Mouse (Mus musculus): ENCODE data around the gene Kcnj4. TPM values are rescaled to one million over a fixed set of nuclear protein-coding genes. Genes with fewer than 3 reads are reported as not detected.

Kcnj4 gene
- polyA plus RNA-seq, 1 experiment, result not detected

GRCm38 (mm10) chr15:79529935-79530334, 24.9 kb upstream of the Kcnj4 start:
- no peaks in the 10 kb centered on the region for H3K27me3 ChIP-seq (replicated peaks)
- peaks cover 90% of the 10 kb centered on the region for H3K36me3 ChIP-seq (replicated peaks; ENCODE audit: low read length)
- no peak overlapping the region for H3K4me3 ChIP-seq (replicated peaks)
- peaks cover 17% of the 10 kb centered on the region for H3K4me1 ChIP-seq
- TF ChIP-seq FLI1 (IDR thresholded peaks at IDR 0.05; ENCODE audit: low read length), result no peak
- no peak for TF ChIP-seq GATA1 (IDR thresholded peaks at IDR 0.05; ENCODE audit: borderline replicate concordance, low read length)
- no peaks in the 10 kb centered on the region for H3K9me3 ChIP-seq

GRCm38 (mm10) chr15:79527991-79528639, 23.1 kb upstream of the Kcnj4 start:
- Histone ChIP-seq H3K9me3 (peaks cover 10% of the 10 kb centered on the region), H3K4me1 (peaks cover 17% of the 10 kb centered on the region), H3K27me3 (replicated peaks) (peaks cover 5% of the 10 kb centered on the region), H3K4me3 (replicated peaks) (no peak overlapping the region), H3K36me3 (replicated peaks; ENCODE audit: low read length) (peaks cover 72% of the 10 kb centered on the region)
- TF ChIP-seq GATA1 (IDR thresholded peaks at IDR 0.05; ENCODE audit: borderline replicate concordance, low read length) (no peak), FLI1 (IDR thresholded peaks at IDR 0.05; ENCODE audit: low read length) (no peak)

DNA sequence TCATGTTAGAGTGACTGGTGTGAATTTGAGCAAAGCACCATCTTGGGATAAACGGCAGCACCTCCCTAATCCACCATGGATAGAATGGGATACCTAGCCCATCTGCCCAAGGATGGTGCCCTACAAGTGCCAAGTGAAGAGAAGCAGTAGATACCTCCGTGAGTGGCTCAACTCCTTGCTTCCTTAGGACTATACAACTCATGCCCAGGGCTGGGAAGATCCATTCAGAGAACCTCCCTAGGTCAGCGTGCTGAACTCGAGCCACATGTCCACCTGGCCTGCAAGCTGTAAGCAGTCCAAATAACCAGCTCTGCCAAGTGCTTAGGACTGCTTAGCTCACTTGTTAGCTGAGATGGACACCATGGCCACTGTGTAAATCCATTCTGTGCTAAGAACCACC, 22.2 kb upstream of the Kcnj4 start:
- Histone ChIP-seq H3K9me3 (peaks cover 19% of the 10 kb centered on the region), H3K36me3 (replicated peaks; ENCODE audit: low read length) (peaks cover 63% of the 10 kb centered on the region), H3K4me3 (replicated peaks) (no peak overlapping the region), H3K4me1 (peaks cover 17% of the 10 kb centered on the region), H3K27me3 (replicated peaks) (peaks cover 14% of the 10 kb centered on the region)
- TF ChIP-seq FLI1 (IDR thresholded peaks at IDR 0.05; ENCODE audit: low read length) (no peak), GATA1 (IDR thresholded peaks at IDR 0.05; ENCODE audit: borderline replicate concordance, low read length) (no peak)

DNA sequence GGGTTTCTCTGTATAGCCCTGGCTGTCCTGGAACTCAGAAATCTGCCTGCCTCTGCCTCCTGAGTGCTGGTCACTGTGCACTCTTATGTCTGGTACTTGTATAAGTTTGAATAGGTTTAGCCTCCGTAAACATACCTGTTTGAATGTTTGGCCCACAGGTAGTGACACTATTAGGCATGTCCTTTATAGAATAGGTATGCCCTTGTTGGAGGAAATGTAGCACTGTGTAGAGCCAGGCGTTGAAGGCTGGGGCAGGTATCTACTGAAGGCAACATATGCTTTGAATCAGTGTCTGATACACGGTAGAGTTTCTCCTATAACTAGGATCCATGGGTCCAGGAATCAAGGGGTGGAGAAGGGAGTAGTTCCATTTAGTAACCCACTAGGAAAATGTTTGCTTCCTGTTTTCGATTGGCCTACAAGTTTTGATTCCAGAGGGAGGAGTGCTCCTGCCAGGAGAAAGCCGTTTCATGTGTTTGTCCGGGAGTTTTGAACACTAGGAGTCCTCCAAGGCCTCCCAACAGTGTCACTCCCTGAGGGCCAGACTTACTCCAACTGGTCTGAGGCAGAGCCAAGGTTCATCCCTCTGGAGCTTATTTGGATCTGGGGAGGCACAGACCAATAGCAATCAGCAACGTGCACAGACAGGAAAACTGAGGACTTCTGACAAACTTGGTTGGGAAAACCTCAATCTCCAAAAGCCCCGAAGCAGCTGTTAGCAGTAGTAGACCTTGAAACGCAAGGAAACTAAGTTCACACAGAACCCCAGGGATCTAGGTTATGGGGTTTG, 21.1 kb upstream of the Kcnj4 start:
- Histone ChIP-seq H3K36me3 (replicated peaks; ENCODE audit: low read length) (peaks cover 53% of the 10 kb centered on the region), H3K27me3 (replicated peaks) (peaks cover 19% of the 10 kb centered on the region)
- TF ChIP-seq GATA1 (IDR thresholded peaks at IDR 0.05; ENCODE audit: borderline replicate concordance, low read length) (no peak), FLI1 (IDR thresholded peaks at IDR 0.05; ENCODE audit: low read length) (no peak)

DNA sequence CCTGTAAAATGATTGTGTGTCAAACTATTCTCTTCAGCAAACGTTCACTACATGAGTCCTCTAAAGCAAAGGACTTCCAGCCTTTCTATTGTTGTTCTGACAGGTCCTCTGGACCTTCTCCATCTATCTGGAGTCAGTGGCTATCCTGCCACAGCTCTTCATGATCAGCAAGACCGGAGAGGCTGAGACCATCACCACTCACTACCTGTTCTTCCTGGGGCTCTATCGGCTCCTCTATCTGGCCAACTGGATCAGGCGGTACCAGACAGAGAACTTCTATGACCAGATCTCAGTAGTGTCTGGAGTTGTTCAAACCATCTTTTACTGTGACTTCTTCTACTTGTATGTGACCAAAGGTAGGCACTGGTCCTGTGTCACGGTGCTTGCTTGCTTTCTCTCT, 20.5 kb upstream of the Kcnj4 start:
- H3K4me1 ChIP-seq, result peaks cover 12% of the 10 kb centered on the region
- peaks cover 23% of the 10 kb centered on the region for H3K27me3 ChIP-seq (replicated peaks)
- peaks cover 47% of the 10 kb centered on the region for H3K36me3 ChIP-seq (replicated peaks; ENCODE audit: low read length)
- H3K9me3 ChIP-seq, result peaks cover 19% of the 10 kb centered on the region
- H3K4me3 ChIP-seq (replicated peaks), result no peak overlapping the region
- TF ChIP-seq GATA1 (IDR thresholded peaks at IDR 0.05; ENCODE audit: borderline replicate concordance, low read length), result no peak

More for the DNA sequence above, 21.1 kb upstream of the Kcnj4 start:
- Histone ChIP-seq H3K4me1 (peaks cover 12% of the 10 kb centered on the region), H3K4me3 (replicated peaks) (no peak overlapping the region), H3K9me3 (peaks cover 19% of the 10 kb centered on the region)

DNA sequence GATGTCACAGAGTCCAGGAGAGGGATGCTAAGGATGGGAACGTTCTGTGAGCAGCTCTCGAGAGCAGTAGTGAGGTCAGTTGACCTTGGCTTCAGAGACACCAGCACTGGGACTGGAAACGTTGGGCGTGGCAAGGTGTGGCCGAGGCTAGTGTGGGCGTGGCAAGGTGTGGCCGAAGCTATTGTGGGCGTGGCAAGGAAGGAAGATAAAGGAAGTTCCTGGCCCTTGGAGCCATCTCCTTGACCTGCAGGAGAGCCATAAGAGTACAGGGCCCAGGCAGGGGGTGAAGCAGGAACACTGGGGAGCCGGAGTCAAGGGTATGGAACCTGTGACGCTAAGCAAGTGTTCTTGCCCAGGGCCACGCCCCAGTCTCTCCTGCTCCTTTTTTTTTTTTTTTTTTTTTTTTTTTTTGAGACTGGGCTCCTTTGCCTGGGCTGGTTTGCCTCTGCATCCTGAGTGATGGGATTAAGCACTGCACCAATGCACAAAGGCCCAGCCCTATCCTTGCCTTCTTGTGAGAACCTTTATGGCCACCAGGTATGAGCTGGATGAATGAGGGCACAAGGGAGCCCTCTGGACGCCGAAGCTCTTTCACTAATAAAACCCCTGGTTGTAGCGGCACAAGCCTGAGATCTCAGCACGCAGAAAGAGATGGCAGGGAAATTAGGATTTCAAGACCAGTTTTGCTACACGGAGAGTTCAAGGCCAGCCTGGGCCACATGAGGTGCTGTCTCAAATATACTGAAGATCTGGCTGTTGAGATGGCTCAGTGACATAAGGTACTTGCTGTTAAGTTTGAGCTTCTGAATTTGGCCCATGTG, 14.6 kb upstream of the Kcnj4 start:
- TF ChIP-seq FLI1 (IDR thresholded peaks at IDR 0.05; ENCODE audit: low read length) (no peak), GATA1 (IDR thresholded peaks at IDR 0.05; ENCODE audit: borderline replicate concordance, low read length) (no peak)
- peaks cover 30% of the 10 kb centered on the region for H3K9me3 ChIP-seq
- no peaks in the 10 kb centered on the region for H3K36me3 ChIP-seq (replicated peaks; ENCODE audit: low read length)
- peaks cover 22% of the 10 kb centered on the region for H3K4me1 ChIP-seq
- H3K4me3 ChIP-seq (replicated peaks), result no peak overlapping the region
- peaks cover 76% of the 10 kb centered on the region for H3K27me3 ChIP-seq (replicated peaks)

DNA sequence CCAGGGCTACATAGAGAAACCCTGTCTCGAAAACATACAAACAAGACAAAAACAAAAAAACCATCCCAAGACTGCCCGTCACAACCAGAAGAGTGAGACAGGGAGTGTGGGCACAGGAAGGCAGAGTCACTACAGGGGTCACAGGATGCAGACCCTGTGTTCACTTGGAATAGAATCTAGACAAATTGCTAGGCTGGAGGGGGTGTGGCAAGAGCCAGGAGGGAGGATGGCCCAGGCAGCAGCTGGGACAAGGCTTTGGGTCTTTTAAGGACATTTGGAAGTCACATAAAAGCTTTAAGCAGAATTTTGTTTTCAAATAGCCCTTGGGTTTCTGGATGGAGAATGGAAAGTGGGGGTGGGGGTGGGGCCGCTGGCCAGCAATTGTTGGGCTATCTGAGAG, 13.5 kb upstream of the Kcnj4 start:
- no peaks in the 10 kb centered on the region for H3K36me3 ChIP-seq (replicated peaks; ENCODE audit: low read length)
- no peak overlapping the region for H3K4me3 ChIP-seq (replicated peaks)
- TF ChIP-seq FLI1 (IDR thresholded peaks at IDR 0.05; ENCODE audit: low read length) (no peak), GATA1 (IDR thresholded peaks at IDR 0.05; ENCODE audit: borderline replicate concordance, low read length) (no peak)
- peaks cover 30% of the 10 kb centered on the region for H3K4me1 ChIP-seq
- H3K27me3 ChIP-seq (replicated peaks), result peaks cover 82% of the 10 kb centered on the region
- peaks cover 34% of the 10 kb centered on the region for H3K9me3 ChIP-seq

- H3K4me3 ChIP-seq (replicated peaks), result no peak overlapping the region
- TF ChIP-seq FLI1 (IDR thresholded peaks at IDR 0.05; ENCODE audit: low read length) (no peak), GATA1 (IDR thresholded peaks at IDR 0.05; ENCODE audit: borderline replicate concordance, low read length) (no peak)
- peaks cover 83% of the 10 kb centered on the region for H3K27me3 ChIP-seq (replicated peaks)
- no peaks in the 10 kb centered on the region for H3K36me3 ChIP-seq (replicated peaks; ENCODE audit: low read length)
- peaks cover 30% of the 10 kb centered on the region for H3K4me1 ChIP-seq
- H3K9me3 ChIP-seq, result peaks cover 28% of the 10 kb centered on the region
Observed at GRCm38 (mm10) chr15:79517710-79518109, 12.7 kb upstream of the Kcnj4 start.

DNA sequence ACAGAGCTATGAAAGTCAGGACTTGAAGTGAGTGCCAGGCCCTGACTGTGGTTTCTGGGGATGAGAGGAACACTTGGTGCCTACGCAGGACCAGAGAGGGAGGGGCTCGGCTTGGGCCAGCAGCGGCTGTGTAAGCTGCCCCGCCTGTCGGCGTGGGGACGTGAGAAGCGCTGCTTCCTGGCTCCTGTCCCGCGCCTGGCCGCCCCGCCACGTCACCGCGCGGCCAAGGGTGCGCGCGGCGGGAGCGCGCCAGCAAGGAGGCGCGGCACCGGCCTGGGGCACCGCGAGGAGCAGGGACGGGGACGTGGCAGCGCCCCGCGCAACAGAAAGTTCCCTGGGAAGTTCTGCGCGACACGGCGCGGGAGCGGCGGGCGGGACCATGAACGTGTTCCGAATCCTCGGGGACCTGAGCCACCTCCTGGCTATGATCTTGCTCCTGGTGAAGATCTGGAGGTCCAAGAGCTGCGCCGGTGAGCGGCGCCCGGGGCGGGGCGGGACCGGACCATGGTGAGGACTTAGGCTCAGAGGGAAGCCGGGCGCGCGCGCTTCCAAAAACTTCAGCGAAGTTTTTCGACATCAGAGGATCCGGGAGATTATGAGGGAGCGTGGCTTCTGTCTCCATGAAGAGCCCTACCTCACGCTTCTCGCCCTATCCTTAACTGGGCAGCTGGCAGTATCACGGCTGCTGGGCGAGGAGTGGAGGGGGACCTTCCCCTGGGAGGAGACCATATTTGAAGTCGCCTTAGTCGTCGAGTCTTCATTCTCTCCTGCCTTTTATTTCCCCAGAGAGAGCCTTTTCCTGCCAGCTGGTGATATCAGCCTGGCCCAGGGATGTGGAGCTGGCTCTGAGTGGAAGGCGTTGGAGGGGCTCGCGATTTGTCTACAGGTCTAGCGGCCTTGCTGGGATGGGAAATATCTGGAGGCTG, 11.4 kb upstream of the Kcnj4 start, which contains the start of gene Kdelr3:
Kdelr3 (plus strand) TSS at position 241 of the 926 bp plus-strand sequence.
- H3K27me3 ChIP-seq (replicated peaks), result peaks cover 87% of the 10 kb centered on the region

More for the DNA sequence above, 11.4 kb upstream of the Kcnj4 start, which contains the start of gene Kdelr3:
- H3K9me3 ChIP-seq, result peaks cover 24% of the 10 kb centered on the region
- peak within 1 kb of the TSS; percentile 90 for H3K4me3 ChIP-seq (replicated peaks)
- H3K36me3 ChIP-seq (replicated peaks; ENCODE audit: low read length), result no peaks in the 10 kb centered on the region
- peaks cover 39% of the 10 kb centered on the region for H3K4me1 ChIP-seq
- TF ChIP-seq FLI1 (IDR thresholded peaks at IDR 0.05; ENCODE audit: low read length) (no peak), GATA1 (IDR thresholded peaks at IDR 0.05; ENCODE audit: borderline replicate concordance, low read length) (no peak)
